Mouse (Mus musculus) forebrain, postnatal 0 days (tissue): Measurements from ENCODE around the gene Dusp16. TPM values are rescaled to one million over a fixed set of nuclear protein-coding genes. Genes with fewer than 3 reads are reported as not detected.
A peak's percentile ranks its signal among the peaks of the same experiment; 100 is the strongest.

Source experiments
- ATAC-seq: fragments of 200-750 bp; cut with Nextera tagmentation; 2 replicates; pipeline ENCODE4 v1.8.0; 2017; ENCODE audit warnings: mild to moderate bottlenecking, moderate library complexity
- DNase-seq: peaks from one replicate; pipeline ENCODE4 v3.0.0-alpha.2; 2015
- H3K27ac ChIP-seq: fragments of 300-500 bp; sonication (generic); 2 replicates; pipeline ENCODE4 v1.5.1; 2014; ENCODE audit warnings: low read depth, mild to moderate bottlenecking, antibody characterized with exemption, low read length, moderate library complexity, mixed read lengths
- H3K27me3 ChIP-seq: fragments of 300-500 bp; sonication (generic); 2 replicates; pipeline ENCODE4 v1.6.1; 2014; ENCODE audit warnings: mild to moderate bottlenecking, low read length, mixed read lengths; ENCODE audit not compliant: insufficient read depth
- H3K36me3 ChIP-seq: fragments of 300-500 bp; sonication (generic); 2 replicates; pipeline ENCODE4 v1.6.1; 2014; ENCODE audit warnings: mild to moderate bottlenecking, moderate library complexity; ENCODE audit not compliant: insufficient read depth
- H3K4me1 ChIP-seq: fragments of 300-500 bp; sonication (generic); 2 replicates; pipeline ENCODE4 v1.6.1; 2014; ENCODE audit warnings: antibody characterized with exemption; ENCODE audit not compliant: insufficient read depth
- H3K4me2 ChIP-seq: fragments of 300-500 bp; sonication (generic); 2 replicates; pipeline ENCODE4 v1.6.1; 2014; ENCODE audit warnings: low read depth, mild to moderate bottlenecking, moderate library complexity
- H3K4me3 ChIP-seq: fragments of 300-500 bp; sonication (generic); 2 replicates; pipeline ENCODE4 v1.5.1; 2014; ENCODE audit warnings: low read depth, low read length, mixed read lengths
- H3K9ac ChIP-seq: fragments of 300-500 bp; sonication (generic); 2 replicates; pipeline ENCODE4 v1.6.1; 2014; ENCODE audit warnings: mild to moderate bottlenecking
- H3K9me3 ChIP-seq: fragments of 300-500 bp; sonication (generic); 2 replicates; pipeline ENCODE4 v1.6.1; 2016; ENCODE audit warnings: low read length
- CTCF ChIP-seq: sonication (generic); IDR thresholded peaks from 2 replicates; pipeline ENCODE4 v1.5.1; 2016; ENCODE audit warnings: antibody characterized with exemption, control low read depth, low read depth
- WGBS: fragments of 180-500 bp; shearing (Covaris S2); extraction: QIAGEN DNeasy Blood & Tissue Kit; methylation state at CpG from one replicate; pipeline ENCODE4 v1.1.7; 2014; 5-methylcytosine and 5-hydroxymethylcytosine counted together
- polyA plus RNA-seq: library from polyadenylated mRNA; unstranded; fragments of >200 nt; fragmentation: Nextera tagmentation; extraction: Ambion mirVana; gene quantifications from 2 replicates; pipeline ENCODE4 v1.2.1, GENCODE M21; 2015
- total RNA-seq: library from RNA; depleted of rRNA; stranded (reverse); fragments of >200 nt; gene quantifications from 2 replicates; pipeline ENCODE4 v1.2.3, GENCODE M21; 2014

Gene Dusp16
- total and polyA plus RNA-seq, 2 experiments from 2014 or later, result 2.7 to 5.7 TPM

- ATAC-seq, result no peak
- 96% methylated on average over 6 of the region's 6 CpGs for WGBS
Observed at GRCm38 (mm10) chr6:134806130-134806529, 13.7 kb upstream of the Dusp16 start.

DNA sequence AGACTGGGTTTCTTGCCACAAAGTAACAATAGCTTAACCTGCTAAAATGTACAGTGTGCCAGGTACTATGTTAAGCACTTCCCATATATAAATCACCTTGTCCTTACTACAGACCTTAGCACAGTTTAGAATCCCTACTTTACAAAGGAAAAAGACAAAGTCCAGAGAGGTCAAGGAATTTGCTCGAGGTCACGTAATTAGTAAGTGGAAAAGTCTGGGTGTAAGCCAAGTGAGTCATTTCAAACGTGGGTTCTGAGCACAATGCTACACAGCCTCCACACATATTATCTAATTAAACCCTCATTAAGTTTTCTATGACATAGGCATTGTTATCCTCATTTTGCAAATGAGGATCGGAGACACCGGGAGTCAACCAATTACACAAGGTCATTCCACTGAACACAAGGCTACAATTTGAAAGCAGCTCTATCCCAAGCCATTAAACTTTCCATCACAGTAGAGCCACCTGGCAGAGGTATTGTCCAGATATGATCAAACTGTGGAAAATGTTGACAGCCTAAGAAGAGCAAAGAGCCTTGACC lies 12.4 kb upstream of the Dusp16 start:
- no peak overlapping the region for H3K4me2 ChIP-seq
- WGBS, result 38% methylated on average over 5 of the region's 5 CpGs
- H3K36me3 ChIP-seq, result no peaks in the 10 kb centered on the region
- H3K27ac ChIP-seq, result no peak overlapping the region
- H3K27me3 ChIP-seq, result no peaks in the 10 kb centered on the region
- no peak for TF ChIP-seq CTCF
- ATAC-seq (no peak), DNase-seq (no peak)
- no peaks in the 10 kb centered on the region for H3K4me1 ChIP-seq
- no peaks in the 10 kb centered on the region for H3K9me3 ChIP-seq
- no peak overlapping the region for H3K4me3 ChIP-seq
- no peak overlapping the region for H3K9ac ChIP-seq

More at GRCm38 (mm10) chr6:134806130-134806529, 13.7 kb upstream of the Dusp16 start:
- Histone ChIP-seq H3K27ac (no peak overlapping the region), H3K27me3 (no peaks in the 10 kb centered on the region), H3K4me1 (no peaks in the 10 kb centered on the region), H3K4me3 (no peak overlapping the region), H3K9ac (no peak overlapping the region), H3K9me3 (no peaks in the 10 kb centered on the region), H3K36me3 (no peaks in the 10 kb centered on the region), H3K4me2 (no peak overlapping the region)
- no peak for DNase-seq
- no peak for TF ChIP-seq CTCF

DNA sequence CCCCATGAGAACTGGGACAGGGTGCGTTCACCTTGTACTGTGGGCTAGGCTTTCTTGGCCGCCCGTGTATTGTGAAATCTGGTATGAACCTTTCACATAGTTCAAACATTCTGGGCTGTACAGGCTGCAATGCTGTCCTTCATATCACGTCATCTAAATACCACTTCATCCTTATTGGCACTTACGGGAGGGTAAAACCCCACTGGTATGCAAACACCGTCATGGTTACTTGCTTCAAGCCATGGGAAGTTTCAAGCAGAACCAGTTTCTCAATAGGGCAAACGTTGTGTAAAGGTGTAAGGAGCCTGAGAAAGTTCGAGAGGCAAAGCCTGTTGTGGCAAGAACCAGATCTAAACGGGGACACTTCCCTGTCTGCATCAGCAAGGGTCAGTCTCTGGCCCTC lies 10.2 kb upstream of the Dusp16 start:
- no peak overlapping the region for H3K9ac ChIP-seq
- no peak overlapping the region for H3K4me2 ChIP-seq
- WGBS, result 83% methylated on average over 9 of the region's 9 CpGs
- no peak for TF ChIP-seq CTCF
- no peaks in the 10 kb centered on the region for H3K4me1 ChIP-seq
- H3K9me3 ChIP-seq, result no peaks in the 10 kb centered on the region
- no peaks in the 10 kb centered on the region for H3K27me3 ChIP-seq
- H3K36me3 ChIP-seq, result no peaks in the 10 kb centered on the region
- no peak overlapping the region for H3K4me3 ChIP-seq
- H3K27ac ChIP-seq, result no peak overlapping the region
- ATAC-seq (no peak), DNase-seq (no peak)

DNA sequence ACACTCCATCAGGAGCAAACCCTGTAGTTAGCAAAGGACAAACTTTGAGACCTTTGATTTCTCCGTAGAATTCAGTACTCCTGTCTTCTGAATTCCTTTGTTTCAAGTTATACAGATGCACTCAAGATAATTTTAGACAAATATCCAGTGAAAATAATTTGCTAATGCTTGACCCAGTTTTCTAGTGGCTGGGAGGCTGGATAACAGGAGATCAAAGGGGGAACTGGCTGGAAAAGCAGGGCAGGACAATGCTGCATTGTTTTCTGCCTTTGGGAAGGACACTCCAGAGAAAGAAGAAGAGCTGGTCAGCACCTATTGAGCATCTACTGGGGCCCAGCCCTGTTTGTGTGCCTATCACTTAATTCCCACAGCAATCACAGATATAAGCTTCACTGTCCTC lies 9.1 kb upstream of the Dusp16 start:
- 63% methylated on average over 1 of the region's 1 CpGs for WGBS
- H3K9me3 ChIP-seq, result no peaks in the 10 kb centered on the region
- ATAC-seq (no peak), DNase-seq (no peak)
- no peak overlapping the region for H3K4me2 ChIP-seq
- H3K4me3 ChIP-seq, result no peak overlapping the region
- H3K27me3 ChIP-seq, result no peaks in the 10 kb centered on the region
- H3K9ac ChIP-seq, result no peak overlapping the region
- no peaks in the 10 kb centered on the region for H3K4me1 ChIP-seq
- H3K36me3 ChIP-seq, result no peaks in the 10 kb centered on the region
- TF ChIP-seq CTCF, result no peak
- no peak overlapping the region for H3K27ac ChIP-seq

- ATAC-seq (no peak), DNase-seq (no peak)
- WGBS, result 87% methylated on average over 10 of the region's 10 CpGs
- Histone ChIP-seq H3K9ac (no peak overlapping the region), H3K4me3 (no peak overlapping the region), H3K9me3 (no peaks in the 10 kb centered on the region), H3K27me3 (no peaks in the 10 kb centered on the region), H3K27ac (no peak overlapping the region), H3K4me1 (no peaks in the 10 kb centered on the region), H3K4me2 (no peak overlapping the region), H3K36me3 (no peaks in the 10 kb centered on the region)
- no peak for TF ChIP-seq CTCF
Observed at GRCm38 (mm10) chr6:134796297-134796696, 3.9 kb upstream of the Dusp16 start.

DNA sequence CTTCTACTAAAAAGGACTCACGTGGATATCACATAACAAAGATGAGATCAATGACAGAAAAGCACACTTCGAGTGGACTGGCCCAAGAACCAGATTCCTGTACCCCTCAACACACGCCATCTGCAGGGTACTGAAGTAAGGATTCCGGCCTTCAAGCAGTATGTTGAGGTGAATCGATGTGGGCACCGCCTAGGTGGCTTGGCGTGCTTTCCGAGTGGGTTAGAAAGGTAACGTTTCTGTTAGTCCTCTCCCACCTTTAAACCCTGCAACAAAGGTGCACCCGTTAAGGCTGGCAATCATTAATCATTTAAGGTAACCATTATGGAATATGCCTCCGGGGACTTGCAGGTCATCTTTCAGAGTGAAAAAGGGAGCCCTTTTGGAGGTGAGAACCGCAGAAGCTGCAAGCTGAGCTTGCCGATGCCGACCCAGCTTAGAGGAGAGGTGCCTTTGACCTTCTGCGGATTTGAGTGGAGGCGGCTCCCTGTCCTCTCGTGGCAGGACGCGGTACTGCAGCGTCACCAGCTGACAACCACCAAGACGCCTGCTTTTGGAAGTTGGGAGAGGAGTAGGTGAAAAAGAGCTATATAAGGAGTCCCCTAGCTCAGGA lies 1.6 kb upstream of the Dusp16 start:
- Histone ChIP-seq H3K4me3 (peak overlapping the region; percentile 11; the same call in 1 of the 2 replicates), H3K36me3 (no peaks in the 10 kb centered on the region), H3K27me3 (no peaks in the 10 kb centered on the region), H3K27ac (no peak overlapping the region), H3K9me3 (no peaks in the 10 kb centered on the region), H3K4me2 (peak overlapping the region; percentile 36; the same call in 1 of the 2 replicates), H3K4me1 (no peaks in the 10 kb centered on the region), H3K9ac (0 out of 2 replicates have a peak overlapping the region, but pooled peaks have one; percentile 10)
- peak; percentile 88 for TF ChIP-seq CTCF
- 14% methylated on average over 21 of the region's 21 CpGs for WGBS
- 0 out of 2 replicates have a peak, but pooled peaks have one; percentile 14 for ATAC-seq
- DNase-seq, result peak; percentile 76

- Histone ChIP-seq H3K27me3 (no peaks in the 10 kb centered on the region), H3K27ac (peak overlapping the region; percentile 62), H3K36me3 (no peaks in the 10 kb centered on the region), H3K4me1 (no peaks in the 10 kb centered on the region), H3K9me3 (no peaks in the 10 kb centered on the region), H3K4me2 (peak overlapping the region; percentile 83), H3K9ac (peak overlapping the region; percentile 65), H3K4me3 (peak overlapping the region; percentile 76)
- ATAC-seq (peak; percentile 7; the same call in 1 of the 2 replicates), DNase-seq (no peak)
- WGBS, result 46% methylated on average over 21 of the region's 21 CpGs
- TF ChIP-seq CTCF, result no peak
Observed at GRCm38 (mm10) chr6:134793046-134793806, 801 bp upstream of the Dusp16 start.
